Mouse (Mus musculus): Measurements from ENCODE around the gene Actl11. TPM values are rescaled to one million over a fixed set of nuclear protein-coding genes. Genes with fewer than 3 reads are reported as not detected.

The Actl11 gene
- polyA plus RNA-seq, 1 experiment, result not detected

DNA sequence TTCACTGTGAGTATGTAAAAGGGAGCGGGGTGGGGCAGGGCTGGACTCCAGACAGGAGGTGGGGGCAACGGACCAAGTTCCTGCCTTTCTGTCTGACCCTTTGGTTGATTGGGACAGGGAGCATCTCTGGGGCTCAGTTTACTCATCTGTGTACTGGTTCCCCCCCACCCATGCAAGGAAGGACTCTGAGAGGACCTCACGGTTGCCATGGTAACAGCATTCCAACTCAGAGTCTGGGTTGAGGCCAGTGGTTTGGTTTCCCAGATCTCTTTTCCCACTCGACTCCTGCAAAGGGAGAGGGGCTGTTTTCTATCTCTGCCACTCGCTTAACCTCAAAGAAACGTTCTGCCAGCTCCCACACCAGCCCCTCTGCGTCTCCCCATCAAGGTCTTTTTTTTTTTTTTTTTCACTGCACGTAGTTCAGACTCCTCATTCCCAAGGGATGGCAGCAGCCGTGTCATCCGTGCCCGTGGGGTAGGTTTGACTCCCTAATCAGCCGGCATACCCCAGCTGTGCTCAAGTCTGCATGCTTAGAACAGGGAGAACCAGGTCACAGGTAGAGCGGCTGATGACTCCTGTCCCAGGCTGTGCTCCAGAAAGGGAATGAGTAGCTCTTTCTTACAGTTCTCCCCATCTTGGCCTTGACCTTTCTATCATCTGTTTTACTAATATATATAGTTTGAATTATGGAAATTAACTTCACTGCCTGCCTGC lies 10.2 kb upstream of the Actl11 start:
- 68% methylated on average over 13 of the region's 13 CpGs for WGBS
- DNase-seq (ENCODE audit: low read depth, low spot score), result no peak

GRCm38 (mm10) chr9:107918884-107919283 lies 9.4 kb upstream of the Actl11 start:
- 88% methylated on average over 6 of the region's 6 CpGs for WGBS
- no peak for DNase-seq (ENCODE audit: low read depth, low spot score)

DNA sequence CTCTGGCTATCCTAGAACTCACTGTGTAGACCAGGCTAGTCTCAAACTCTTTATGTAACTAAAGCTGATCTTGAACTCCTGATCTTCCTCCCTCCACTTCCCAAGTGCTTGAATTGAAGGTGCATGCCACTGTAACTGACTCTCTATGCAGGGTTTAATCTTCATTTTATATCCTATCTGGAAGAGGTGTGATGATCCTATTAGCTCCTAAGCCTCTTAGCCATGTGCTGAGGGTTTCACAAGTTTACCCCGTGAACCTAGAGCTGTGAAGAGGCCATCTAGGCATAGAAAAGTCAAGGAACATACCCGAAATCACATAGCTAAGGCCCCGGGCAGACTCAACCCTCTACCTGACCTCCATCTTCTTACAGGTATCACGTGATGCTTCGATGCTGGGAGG lies 8.8 kb upstream of the Actl11 start:
- 87% methylated on average over 5 of the region's 5 CpGs for WGBS
- DNase-seq (ENCODE audit: low read depth, low spot score), result no peak

DNA sequence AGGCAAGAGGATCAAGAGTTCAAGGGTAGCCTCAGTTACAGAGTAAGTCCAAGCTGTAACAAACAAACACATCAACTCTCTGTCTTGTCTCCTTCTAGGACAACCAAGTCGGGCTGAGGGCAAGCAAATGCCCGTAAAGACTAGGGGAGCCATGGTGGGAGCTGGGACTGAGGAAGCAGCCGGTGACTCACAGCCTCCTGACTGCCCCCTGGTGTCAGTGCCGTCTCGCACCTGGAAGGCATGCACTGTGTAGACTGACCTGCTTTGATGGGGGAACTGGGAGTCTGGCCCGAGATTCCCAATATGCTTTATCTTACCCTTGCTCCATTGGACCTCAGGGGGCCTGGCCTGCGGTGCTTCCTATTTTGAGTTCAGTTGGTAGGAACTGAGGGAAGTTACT lies 5.2 kb upstream of the Actl11 start:
- 24% methylated on average over 7 of the region's 7 CpGs for WGBS
- DNase-seq (ENCODE audit: low read depth, low spot score), result no peak

GRCm38 (mm10) chr9:107923956-107924355 lies 4.3 kb upstream of the Actl11 start:
- no peak for DNase-seq (ENCODE audit: low read depth, low spot score)
- WGBS, result 75% methylated on average over 6 of the region's 6 CpGs

DNA sequence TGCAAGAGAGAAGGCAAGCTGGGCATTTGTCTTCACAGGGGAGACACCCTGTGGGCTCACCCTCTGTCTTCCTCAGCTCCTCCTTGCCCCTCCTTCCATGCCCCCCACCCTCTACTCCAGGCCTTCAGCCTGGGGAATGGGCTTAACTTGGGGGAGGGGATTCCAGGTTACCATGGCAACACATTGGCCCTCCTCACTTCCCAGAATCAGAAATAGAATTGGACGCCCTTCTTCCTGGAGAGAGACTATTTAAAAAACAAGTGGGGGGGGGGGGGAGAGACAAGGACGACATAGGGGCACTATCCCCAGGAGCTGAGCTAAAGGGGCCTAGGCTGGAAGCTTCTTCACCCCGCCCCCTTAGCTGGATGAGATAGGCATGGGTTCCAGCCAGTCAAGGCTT lies 3.0 kb upstream of the Actl11 start:
- DNase-seq (ENCODE audit: low read depth, low spot score), result no peak
- WGBS, result 59% methylated on average over 3 of the region's 3 CpGs

- DNase-seq (ENCODE audit: low read depth, low spot score), result no peak
- 38% methylated on average over 9 of the region's 9 CpGs for WGBS
These were observed 1.3 kb upstream of the Actl11 start for GRCm38 (mm10) chr9:107926920-107927420.

- DNase-seq (ENCODE audit: low read depth, low spot score), result no peak
- 81% methylated on average over 5 of the region's 5 CpGs for WGBS
These were observed 520 bp upstream of the Actl11 start for GRCm38 (mm10) chr9:107927749-107928148.

GRCm38 (mm10) chr9:107932221-107932620 lies 4.0 kb downstream of the Actl11 start:
- whole genome bisulfite sequencing, result 61% methylated on average over 4 of the region's 4 CpGs
- no peak for DNase-seq (ENCODE audit: low read depth, low spot score)

DNA sequence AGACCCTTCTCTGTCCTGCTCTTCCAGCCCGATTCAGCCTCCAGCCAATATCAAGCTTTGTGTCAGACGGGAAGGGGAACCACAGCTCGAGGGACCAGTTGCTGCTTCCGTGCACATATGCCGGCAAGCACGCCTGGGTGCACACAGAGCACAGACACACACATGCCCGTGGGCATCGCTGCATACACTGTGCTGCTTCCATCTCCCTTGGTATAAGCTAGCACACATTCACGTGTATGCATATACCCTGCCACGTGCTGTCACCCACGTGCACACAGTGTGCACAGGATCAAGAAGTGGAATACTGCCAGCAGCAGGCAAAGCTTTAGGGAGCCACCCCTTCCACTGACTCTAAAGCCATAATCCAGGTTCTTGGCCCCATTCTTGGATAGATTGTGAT lies 5.9 kb downstream of the Actl11 start:
- no peak for DNase-seq (ENCODE audit: low read depth, low spot score)
- 85% methylated on average over 11 of the region's 11 CpGs for WGBS

DNA sequence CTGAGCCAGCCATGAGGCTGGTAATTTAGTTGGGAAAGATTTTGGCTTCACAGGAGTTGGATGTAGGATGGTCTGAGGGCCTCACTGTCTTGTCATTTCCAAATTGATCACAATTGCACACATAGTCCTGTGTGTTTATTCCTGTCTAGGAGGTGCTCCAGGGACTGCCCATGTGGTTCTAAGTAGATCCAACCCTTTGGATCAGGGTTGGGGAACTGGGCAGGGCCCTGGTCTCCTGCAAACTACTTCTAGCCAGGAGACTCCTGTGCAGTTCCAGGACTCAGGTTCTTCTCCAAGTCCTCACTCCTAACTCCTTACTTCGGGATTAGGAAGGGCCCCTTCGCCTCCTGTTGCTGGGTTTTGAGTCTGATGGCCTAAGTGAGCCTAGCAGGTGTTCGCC lies 7.1 kb downstream of the Actl11 start, which contains the start of gene Camkv:
Gene Camkv, plus strand, starts transcription at position 301 of the 400 bp plus-strand sequence.
- 30% methylated on average over 3 of the region's 3 CpGs for WGBS

DNA sequence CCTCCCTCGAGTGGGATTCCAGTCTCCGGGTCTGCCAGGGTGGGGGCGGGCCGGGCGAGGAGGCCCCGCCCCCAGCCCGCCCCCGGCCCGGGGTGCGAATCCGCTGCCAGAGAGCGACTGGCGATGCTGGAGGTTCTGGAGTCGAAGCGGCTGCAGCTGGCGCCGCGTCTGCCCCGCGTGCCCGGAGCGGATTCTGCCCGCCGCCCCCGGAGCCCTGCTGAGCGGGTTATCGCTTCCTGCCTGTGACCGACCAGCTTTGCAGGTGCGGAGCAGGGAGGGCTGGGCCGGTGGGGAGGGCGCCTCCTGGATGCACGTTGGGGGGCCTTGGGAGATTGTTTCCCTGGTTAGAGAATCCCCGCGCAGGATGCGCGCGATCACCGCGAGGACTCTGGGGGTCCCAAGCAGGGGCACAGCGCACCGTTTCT lies 7.5 kb downstream of the Actl11 start:
- 2% methylated on average over 41 of the region's 41 CpGs for WGBS
- DNase-seq (ENCODE audit: low read depth, low spot score), result no peak

More for the DNA sequence above, 7.1 kb downstream of the Actl11 start, which contains the start of gene Camkv:
- DNase-seq (ENCODE audit: low read depth, low spot score), result no peak

- no peak for DNase-seq (ENCODE audit: low read depth, low spot score)
- 15% methylated on average over 29 of the region's 29 CpGs for WGBS
These were observed 8.1 kb downstream of the Actl11 start for GRCm38 (mm10) chr9:107936215-107936822.

DNA sequence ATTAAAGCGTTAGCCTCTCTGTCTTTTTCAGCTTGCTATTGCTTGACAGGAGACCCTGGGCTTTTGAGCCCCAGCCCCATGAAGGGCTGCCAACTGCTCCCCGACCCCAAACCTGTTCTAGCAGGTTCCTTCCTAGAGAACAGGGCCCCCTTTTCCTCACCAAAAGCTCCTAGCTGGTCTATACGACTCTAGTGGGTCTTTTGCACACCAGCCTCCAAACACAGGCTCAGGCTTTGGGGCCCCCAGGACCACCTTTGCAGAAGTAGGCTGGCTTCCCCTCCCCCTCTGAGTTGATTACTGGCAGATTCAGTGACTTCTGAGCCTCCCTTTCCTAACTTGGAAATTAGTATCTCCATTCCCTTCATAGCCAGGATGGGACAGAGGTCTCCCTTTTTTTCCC lies 8.6 kb downstream of the Actl11 start:
- DNase-seq (ENCODE audit: low read depth, low spot score), result no peak
- WGBS, result 60% methylated on average over 3 of the region's 3 CpGs

DNA sequence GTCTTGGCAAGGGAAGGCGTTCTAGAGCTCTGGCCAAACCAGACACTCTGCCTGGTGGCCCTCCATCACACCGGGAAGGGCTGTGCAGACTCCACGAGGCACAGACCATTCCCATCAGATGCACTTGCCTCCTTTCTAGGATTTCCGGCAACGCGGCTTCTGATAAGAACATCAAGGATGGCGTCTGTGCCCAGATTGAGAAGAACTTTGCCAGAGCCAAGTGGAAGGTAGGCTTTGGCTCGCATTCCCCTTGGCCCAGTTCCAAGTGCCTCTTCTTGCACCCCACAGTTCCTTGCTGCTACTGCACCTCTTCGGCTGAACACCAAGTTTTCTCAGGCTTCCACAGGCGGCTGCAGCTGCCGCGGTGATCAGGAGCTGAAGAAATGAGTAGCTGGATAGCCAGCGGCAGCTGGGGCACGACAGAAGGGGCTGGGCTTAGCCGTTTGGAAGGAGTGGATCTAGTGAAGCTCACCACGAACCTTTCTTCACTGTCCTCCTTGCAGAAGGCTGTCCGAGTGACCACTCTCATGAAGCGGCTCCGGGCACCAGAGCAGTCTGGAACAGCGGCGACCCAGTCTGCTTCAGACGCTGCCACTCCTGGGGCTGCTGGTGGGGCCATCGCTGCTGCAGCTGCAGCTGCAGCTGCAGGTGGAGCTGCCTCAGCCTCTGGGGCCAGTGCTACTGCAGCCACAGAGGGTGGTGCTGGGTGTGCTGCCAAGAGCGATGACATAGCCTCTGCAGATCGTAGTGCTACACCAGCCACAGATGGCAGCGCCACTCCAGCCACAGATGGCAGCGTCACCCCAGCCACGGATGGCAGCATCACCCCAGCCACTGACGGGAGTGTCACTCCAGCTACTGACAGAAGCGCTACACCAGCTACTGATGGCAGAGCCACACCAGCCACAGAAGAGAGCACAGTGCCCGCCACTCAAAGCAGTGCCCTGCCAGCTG lies 19.2 kb downstream of the Actl11 start:
- no peak for DNase-seq (ENCODE audit: low read depth, low spot score)
- 80% methylated on average over 31 of the region's 31 CpGs for WGBS

DNA sequence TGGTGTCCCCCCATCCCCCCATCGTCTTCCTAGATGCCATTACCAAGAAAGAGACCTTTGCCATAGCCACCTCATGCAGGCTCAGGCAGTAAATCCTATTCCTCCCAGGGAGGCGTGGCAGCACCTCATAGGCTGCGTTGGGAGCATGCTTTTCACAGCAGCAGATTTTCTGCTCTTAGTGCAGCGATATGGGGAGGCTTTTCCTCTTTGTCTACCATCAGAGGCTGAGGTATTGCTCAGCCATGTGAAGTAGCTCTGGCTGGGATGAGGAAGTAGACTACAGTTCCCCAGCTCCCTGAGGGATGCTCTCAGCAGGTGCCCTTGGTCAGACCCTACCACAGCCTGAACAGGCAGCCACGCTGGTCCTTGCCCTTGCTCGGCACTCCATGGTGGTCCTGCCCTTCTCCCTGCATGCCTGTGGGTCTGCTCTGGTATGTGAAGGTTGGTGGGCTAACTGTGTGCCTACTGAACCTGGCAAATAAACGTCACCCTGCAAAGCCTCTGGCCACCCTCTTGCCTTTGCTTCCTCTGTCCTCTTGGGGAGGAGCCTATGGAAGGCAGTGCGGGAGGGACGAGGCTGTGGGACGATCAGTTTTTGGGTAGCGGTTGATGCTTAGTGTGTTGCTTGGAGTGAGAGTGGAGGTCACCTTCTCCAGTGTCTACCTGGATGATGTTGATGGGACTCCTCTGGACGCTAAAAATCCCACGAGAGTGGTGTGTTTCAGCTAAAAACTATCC lies 21.1 kb downstream of the Actl11 start:
- 74% methylated on average over 13 of the region's 13 CpGs for WGBS
- no peak for DNase-seq (ENCODE audit: low read depth, low spot score)

DNA sequence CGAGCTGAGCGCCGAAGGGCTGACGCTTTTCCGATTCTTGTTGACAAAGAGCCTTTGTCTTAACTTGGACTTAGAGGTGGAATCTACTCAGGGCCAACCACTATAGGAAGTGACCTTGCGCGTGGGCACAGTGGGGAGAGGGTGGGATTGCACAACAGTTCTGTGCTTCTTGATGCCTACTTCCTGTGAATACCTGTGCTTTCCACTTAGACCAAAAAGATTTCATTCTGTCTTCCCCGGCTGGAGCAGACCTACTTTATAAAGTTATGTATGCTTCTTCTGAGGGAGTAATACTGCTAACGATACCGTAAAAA lies 21.6 kb downstream of the Actl11 start, which contains the start of gene Traip:
Gene Traip, plus strand, starts transcription at position 215 of the 314 bp plus-strand sequence.
- WGBS, result 88% methylated on average over 10 of the region's 10 CpGs
- no peak for DNase-seq (ENCODE audit: low read depth, low spot score)

GRCm38 (mm10) chr9:107950460-107951355 lies 22.4 kb downstream of the Actl11 start:
- WGBS, result 12% methylated on average over 45 of the region's 45 CpGs
- peak; percentile 66 for DNase-seq (ENCODE audit: low read depth, low spot score)

Measured in large intestine, adult 2 months (tissue).